ENCODE assay signal across 11 mouse cellular contexts in genomic region chr17:75498241-75498651, GRCm38 (mm10). TPM values are rescaled to one million over a fixed set of nuclear protein-coding genes. Genes with fewer than 3 reads are reported as not detected.
DNase-seq lines count a peak whose midpoint lies in the region; ATAC-seq and TF ChIP-seq lines count a peak whose summit lies in the region.
"Had no signal": no experiment of that assay in that cellular context is flagged by ENCODE, and none has a peak within 500 bp of the region (broad histone marks: within the 10 kb centered on the region; RNA-seq: fewer than 3 reads in every experiment).

No protein-coding gene starts in this region.

- 79% methylated on average over 6 of the region's 6 CpGs for WGBS in midbrain, postnatal 0 days
- WGBS in midbrain, embryonic 13.5 days = 96% methylated on average over 6 of the region's 6 CpGs

- no peak overlapping the region for H3K4me2 ChIP-seq in midbrain, postnatal 0 days (ENCODE audit: low read depth, low read length, poor library complexity, severe bottlenecking)
- no peak overlapping the region for H3K4me2 ChIP-seq in midbrain, embryonic 13.5 days (replicated peaks)
- H3K4me2 ChIP-seq: embryonic facial prominence, embryonic 12.5 days had no signal

- no peaks in the 10 kb centered on the region for H3K36me3 ChIP-seq in midbrain, postnatal 0 days (ENCODE audit: insufficient read depth, low read length)
- no peaks in the 10 kb centered on the region for H3K36me3 ChIP-seq in midbrain, embryonic 13.5 days
- H3K36me3 ChIP-seq: embryonic facial prominence, embryonic 12.5 days had no signal

- peak; percentile 18 for DNase-seq in gastrocnemius, postnatal 25 days
- DNase-seq in gastrocnemius, postnatal 36 days = no peak
- DNase-seq in midbrain, postnatal 0 days (ENCODE audit: low spot score) = peak; percentile 14
- peak; percentile 93 for DNase-seq in fibroblast of lung, adult 2 months (ENCODE audit: low read depth)
- peak; percentile 38 for DNase-seq in skeletal muscle tissue, adult 2 months (ENCODE audit: low read depth, low spot score)
- no peak for DNase-seq in thymus, postnatal 25 days
- DNase-seq: cerebellum, adult 9-10 months; kidney, adult 11 months had no signal

- intact Hi-C loops in gastrocnemius, postnatal 36 days (cut with DNase I) = no loop called here

- H3K27me3 ChIP-seq in midbrain, postnatal 0 days (ENCODE audit: insufficient read depth, low read length) = no peaks in the 10 kb centered on the region
- H3K27me3 ChIP-seq in midbrain, embryonic 13.5 days = no peaks in the 10 kb centered on the region
- H3K27me3 ChIP-seq: embryonic facial prominence, embryonic 12.5 days had no signal

- no peak for TF ChIP-seq CTCF in midbrain, postnatal 0 days (IDR thresholded peaks at IDR 0.05)

- H3K9me3 ChIP-seq in midbrain, postnatal 0 days (ENCODE audit: low read length) = no peaks in the 10 kb centered on the region
- no peaks in the 10 kb centered on the region for H3K9me3 ChIP-seq in midbrain, embryonic 13.5 days
- H3K9me3 ChIP-seq: embryonic facial prominence, embryonic 12.5 days had no signal

- H3K4me1 ChIP-seq in midbrain, postnatal 0 days (ENCODE audit: insufficient read depth, low read length) = no peaks in the 10 kb centered on the region
- H3K4me1 ChIP-seq in midbrain, embryonic 13.5 days (replicated peaks) = no peaks in the 10 kb centered on the region
- H3K4me1 ChIP-seq: embryonic facial prominence, embryonic 12.5 days had no signal

- no peak overlapping the region for H3K4me3 ChIP-seq in midbrain, postnatal 0 days (ENCODE audit: low read depth, low read length)
- H3K4me3 ChIP-seq in midbrain, embryonic 13.5 days (replicated peaks) = no peak overlapping the region
- H3K4me3 ChIP-seq: embryonic facial prominence, embryonic 12.5 days had no signal

- H3K27ac ChIP-seq in midbrain, postnatal 0 days (ENCODE audit: low read depth, low read length) = no peak overlapping the region
- H3K27ac ChIP-seq in midbrain, embryonic 13.5 days = no peak overlapping the region
- H3K27ac ChIP-seq: embryonic facial prominence, embryonic 12.5 days had no signal

- H3K9ac ChIP-seq in midbrain, postnatal 0 days (replicated peaks; ENCODE audit: low read length, poor library complexity, severe bottlenecking) = no peak overlapping the region
- no peak overlapping the region for H3K9ac ChIP-seq in midbrain, embryonic 13.5 days (replicated peaks)
- H3K9ac ChIP-seq: embryonic facial prominence, embryonic 12.5 days had no signal

- no peak for ATAC-seq in midbrain, postnatal 0 days (ENCODE audit: low FRiP score)
- no peak for ATAC-seq in midbrain, embryonic 13.5 days
- ATAC-seq in inflammation-experienced regulatory T-cells, adult 6 months = no peak

RNA-seq across cellular contexts. Expression of gene Fam98a, which starts 53.5 kb away (rescaled TPM):
- 10 to 100 TPM; 32.5 to 33.8 TPM for total RNA-seq in gastrocnemius, postnatal 25 days (2021)
- total RNA-seq in gastrocnemius, postnatal 36 days (2021) = 10 to 100 TPM; 26.6 to 31.1 TPM
- 16.3 and 27.4 TPM in 2 replicates for total RNA-seq in midbrain, postnatal 0 days (2014; rRNA removed)
- polyA plus RNA-seq in midbrain, postnatal 0 days (2015; fragmentation: Nextera tagmentation; extraction: Ambion mirVana) = 17.1 and 20.5 TPM in 2 replicates
- polyA plus RNA-seq in midbrain, embryonic 13.5 days (2015; fragmentation: Nextera tagmentation; extraction: Ambion mirVana) = 26.2 and 30.0 TPM in 2 replicates
- 10 to 100 TPM; 10.5 to 13.6 (median 12.5) TPM for polyA plus RNA-seq in inflammation-experienced regulatory T-cells, adult 6 months (2017; shearing (Covaris generic))

Comparison
In these comparisons a context has a peak if more than half of its experiments do, and no peak if none do; other contexts are left out.
1. DNase-seq: peak in gastrocnemius, postnatal 25 days (single experiment), midbrain, postnatal 0 days (single experiment), fibroblast of lung, adult 2 months (single experiment) and skeletal muscle tissue, adult 2 months (single experiment); none in gastrocnemius, postnatal 36 days (0 of 2) and thymus, postnatal 25 days (single experiment).